Mouse (Mus musculus) heart, embryonic 16.5 days (tissue): ENCODE measurements around the gene Zbtb38. TPM values are rescaled to one million over a fixed set of nuclear protein-coding genes. Genes with fewer than 3 reads are reported as not detected.

Source experiments
- ATAC-seq: fragments of 200-750 bp; cut with Nextera tagmentation; replicated peaks from 2 replicates; pipeline ENCODE4 v1.8.0; 2017; ENCODE audit warnings: moderate number of reproducible peaks; ENCODE audit not compliant: insufficient read depth, low FRiP score; ENCODE audit errors: extremely low read depth
- H3K27ac ChIP-seq: fragments of 300-500 bp; sonication (generic); 2 replicates; pipeline ENCODE4 v1.5.1; 2014; ENCODE audit warnings: mild to moderate bottlenecking, low read length, control low read depth, moderate library complexity
- H3K27me3 ChIP-seq: fragments of 300-500 bp; sonication (generic); 2 replicates; pipeline ENCODE4 v1.6.1; 2014; ENCODE audit warnings: low read length, mixed read lengths; ENCODE audit not compliant: control insufficient read depth, insufficient read depth
- H3K36me3 ChIP-seq: fragments of 300-500 bp; sonication (generic); 2 replicates; pipeline ENCODE4 v1.6.1; 2014; ENCODE audit not compliant: control insufficient read depth, insufficient read depth
- H3K4me1 ChIP-seq: fragments of 300-500 bp; sonication (generic); 2 replicates; pipeline ENCODE4 v1.6.1; 2014; ENCODE audit warnings: low read length, mixed read lengths; ENCODE audit not compliant: control insufficient read depth, insufficient read depth
- H3K4me2 ChIP-seq: fragments of 300-500 bp; sonication (generic); 2 replicates; pipeline ENCODE4 v1.6.1; 2014; ENCODE audit warnings: low read depth, mild to moderate bottlenecking, control low read depth, low read length
- H3K4me3 ChIP-seq: fragments of 300-500 bp; sonication (generic); 2 replicates; pipeline ENCODE4 v1.5.1; 2014; ENCODE audit warnings: mild to moderate bottlenecking, control low read depth, low read length
- H3K9ac ChIP-seq: fragments of 300-500 bp; sonication (generic); 2 replicates; pipeline ENCODE4 v1.6.1; 2014; ENCODE audit warnings: low read length, control low read depth
- H3K9me3 ChIP-seq: fragments of 300-500 bp; sonication (generic); replicated peaks from 2 replicates; pipeline ENCODE4 v1.6.1; 2016; ENCODE audit warnings: low read length; ENCODE audit not compliant: control insufficient read depth
- WGBS: fragments of 180-500 bp; shearing (Covaris S2); extraction: QIAGEN DNeasy Blood & Tissue Kit; methylation state at CpG from one replicate; pipeline ENCODE4 v1.1.7; 2014; 5-methylcytosine and 5-hydroxymethylcytosine counted together
- polyA plus RNA-seq: library from polyadenylated mRNA; unstranded; fragments of >200 nt; fragmentation: Nextera tagmentation; extraction: Ambion mirVana; gene quantifications from 2 replicates; pipeline ENCODE4 v1.2.1, GENCODE M21; 2015

Zbtb38 gene
- polyA plus RNA-seq, 1 experiment from 2014 or later = 29.6 TPM

DNA sequence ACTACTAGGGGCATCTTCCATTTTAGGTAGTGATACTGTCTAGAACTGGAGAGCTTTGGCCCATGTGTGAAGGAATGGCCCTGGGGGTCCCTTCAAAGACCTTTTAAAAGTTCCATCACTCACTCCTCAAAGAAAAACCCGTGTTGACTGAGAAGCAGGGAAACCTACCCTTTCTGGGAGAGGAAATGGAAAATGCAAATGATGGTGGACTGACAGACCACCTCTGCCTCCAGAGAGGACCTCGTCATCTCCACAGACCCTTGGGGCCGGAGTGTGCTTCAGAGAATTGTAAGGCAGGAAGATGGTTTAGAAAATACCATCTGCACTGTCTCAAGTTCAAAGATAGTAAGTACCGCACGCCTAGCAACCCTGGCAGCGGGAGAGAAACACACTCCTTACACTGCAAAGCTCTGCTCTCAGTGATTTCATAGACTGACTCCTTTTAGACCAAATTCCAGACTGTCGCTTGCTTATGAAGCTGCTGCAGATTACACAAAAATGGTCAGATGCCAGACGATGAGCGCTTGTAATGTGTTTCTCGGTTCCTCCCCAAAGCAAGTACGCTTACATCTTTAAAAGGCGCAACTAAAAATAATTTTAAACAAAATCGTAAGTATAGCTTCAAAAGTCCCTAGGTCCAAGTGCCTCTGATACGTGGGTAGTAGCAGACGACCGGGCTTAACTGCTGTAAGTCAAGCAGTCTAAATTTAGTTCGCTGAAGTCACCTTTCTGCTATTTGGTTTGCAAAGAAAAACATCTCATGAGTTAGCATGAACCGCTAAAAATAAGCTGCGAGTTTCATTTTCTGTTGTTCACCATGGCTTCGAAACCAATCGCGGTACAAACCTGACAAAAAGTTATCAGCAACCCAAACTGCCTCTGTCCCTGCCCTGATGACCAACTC, 12.6 kb downstream of the Zbtb38 start:
- H3K36me3 ChIP-seq = no peaks in the 10 kb centered on the region
- ATAC-seq = peak; percentile 86
- 0 out of 2 replicates have a peak overlapping the region, but pooled peaks have one; percentile 3 for H3K4me3 ChIP-seq
- 0 out of 2 replicates have a peak, but pooled peaks cover 3% of the 10 kb centered on the region for H3K9me3 ChIP-seq
- peak overlapping the region; percentile 58 for H3K9ac ChIP-seq
- H3K27ac ChIP-seq = peak overlapping the region; percentile 96
- peaks cover 29% of the 10 kb centered on the region for H3K4me1 ChIP-seq
- 24% methylated on average over 22 of the region's 22 CpGs for WGBS
- no peaks in the 10 kb centered on the region for H3K27me3 ChIP-seq
- peak overlapping the region; percentile 44 for H3K4me2 ChIP-seq

- no peak overlapping the region for H3K4me3 ChIP-seq
- ATAC-seq = no peak
- H3K9me3 ChIP-seq = 0 out of 2 replicates have a peak, but pooled peaks cover under 1% of the 10 kb centered on the region
- H3K4me2 ChIP-seq = no peak overlapping the region
- H3K36me3 ChIP-seq = no peaks in the 10 kb centered on the region
- peaks cover 32% of the 10 kb centered on the region for H3K4me1 ChIP-seq
- 74% methylated on average over 13 of the region's 13 CpGs for WGBS
- H3K9ac ChIP-seq = no peak overlapping the region
- no peaks in the 10 kb centered on the region for H3K27me3 ChIP-seq
- peak overlapping the region; percentile 96 for H3K27ac ChIP-seq
Measured at GRCm38 (mm10) chr9:96738563-96739355, 13.9 kb downstream of the Zbtb38 start.

DNA sequence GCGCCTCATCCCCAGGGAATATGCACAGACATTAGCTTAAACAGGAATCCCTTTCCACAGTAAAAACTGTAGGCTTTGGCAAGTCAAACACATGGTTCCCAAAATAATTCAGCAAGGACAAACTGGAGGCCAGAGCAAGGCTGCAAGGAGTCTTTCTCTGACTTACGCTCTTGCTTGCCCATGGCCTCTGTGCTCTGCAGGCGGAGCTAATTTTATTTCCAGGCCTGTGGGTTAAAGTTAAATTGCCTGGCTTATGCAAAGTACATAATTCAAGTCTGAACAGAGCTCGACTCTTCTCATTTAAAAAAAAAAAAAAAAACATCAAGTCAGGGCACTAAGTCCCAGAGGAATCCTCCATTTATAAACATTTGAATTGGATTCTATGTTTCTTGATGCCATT, 16.7 kb downstream of the Zbtb38 start:
- no peak for ATAC-seq
- Histone ChIP-seq H3K4me2 (no peak overlapping the region), H3K27me3 (no peaks in the 10 kb centered on the region), H3K4me1 (peaks cover 39% of the 10 kb centered on the region), H3K9me3 (no peaks in the 10 kb centered on the region), H3K36me3 (no peaks in the 10 kb centered on the region), H3K4me3 (no peak overlapping the region), H3K9ac (peak overlapping the region; percentile 2; the same call in 1 of the 2 replicates), H3K27ac (peak overlapping the region; percentile 40)
- WGBS = 54% methylated on average over 4 of the region's 4 CpGs

GRCm38 (mm10) chr9:96733425-96733717, 19.3 kb downstream of the Zbtb38 start:
- Histone ChIP-seq H3K9me3 (no peaks in the 10 kb centered on the region), H3K4me3 (no peak overlapping the region; the same call in 1 of the 2 replicates), H3K36me3 (no peaks in the 10 kb centered on the region), H3K27ac (peak overlapping the region; percentile 66), H3K9ac (peak overlapping the region; percentile 66), H3K27me3 (no peaks in the 10 kb centered on the region), H3K4me2 (peak overlapping the region; percentile 60), H3K4me1 (peaks cover 35% of the 10 kb centered on the region)
- WGBS = 99% methylated on average over 4 of the region's 4 CpGs
- no peak for ATAC-seq

DNA sequence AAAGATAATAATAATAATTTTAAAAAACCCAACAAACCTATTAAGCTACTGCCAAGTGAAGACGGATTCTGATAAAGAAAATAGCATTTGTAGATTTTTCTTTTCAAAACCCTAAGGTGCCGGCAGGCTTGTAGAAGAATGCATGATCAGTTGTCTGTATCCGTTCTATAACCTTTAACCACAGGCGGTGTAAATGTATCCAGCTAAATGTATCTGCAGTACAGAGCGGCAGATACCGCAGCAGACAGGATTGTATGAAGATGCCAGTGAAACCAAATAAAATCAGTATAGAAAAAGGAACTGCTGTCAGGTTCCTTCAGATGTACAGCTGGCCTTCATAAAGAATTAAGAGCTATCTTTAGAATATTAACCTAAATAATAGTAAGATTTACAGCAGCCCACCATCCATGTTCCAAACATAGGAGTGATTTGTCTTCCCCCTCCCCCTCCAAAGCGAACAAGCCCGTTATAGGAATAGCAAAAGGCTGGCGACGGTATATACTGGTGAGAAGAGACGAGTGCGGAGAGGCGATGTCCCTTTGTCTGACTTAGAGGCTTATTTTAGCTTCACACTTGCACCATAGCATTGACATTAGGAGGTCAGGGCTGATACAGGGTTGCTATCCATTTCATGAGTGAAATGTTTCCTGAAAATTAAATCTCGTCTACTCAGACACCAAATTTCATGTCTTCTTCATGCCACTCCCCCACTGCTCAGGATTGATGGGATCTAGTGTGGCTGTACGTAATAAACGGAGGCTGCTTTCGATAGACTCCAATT, 19.8 kb downstream of the Zbtb38 start:
- peaks cover 40% of the 10 kb centered on the region for H3K4me1 ChIP-seq
- peak overlapping the region; percentile 66 for H3K27ac ChIP-seq
- H3K4me2 ChIP-seq = peak overlapping the region; percentile 60
- no peaks in the 10 kb centered on the region for H3K36me3 ChIP-seq
- peak overlapping the region; percentile 27 for H3K4me3 ChIP-seq
- peak overlapping the region; percentile 66 for H3K9ac ChIP-seq
- H3K27me3 ChIP-seq = no peaks in the 10 kb centered on the region
- WGBS = 44% methylated on average over 17 of the region's 17 CpGs
- H3K9me3 ChIP-seq = no peaks in the 10 kb centered on the region
- no peak for ATAC-seq

DNA sequence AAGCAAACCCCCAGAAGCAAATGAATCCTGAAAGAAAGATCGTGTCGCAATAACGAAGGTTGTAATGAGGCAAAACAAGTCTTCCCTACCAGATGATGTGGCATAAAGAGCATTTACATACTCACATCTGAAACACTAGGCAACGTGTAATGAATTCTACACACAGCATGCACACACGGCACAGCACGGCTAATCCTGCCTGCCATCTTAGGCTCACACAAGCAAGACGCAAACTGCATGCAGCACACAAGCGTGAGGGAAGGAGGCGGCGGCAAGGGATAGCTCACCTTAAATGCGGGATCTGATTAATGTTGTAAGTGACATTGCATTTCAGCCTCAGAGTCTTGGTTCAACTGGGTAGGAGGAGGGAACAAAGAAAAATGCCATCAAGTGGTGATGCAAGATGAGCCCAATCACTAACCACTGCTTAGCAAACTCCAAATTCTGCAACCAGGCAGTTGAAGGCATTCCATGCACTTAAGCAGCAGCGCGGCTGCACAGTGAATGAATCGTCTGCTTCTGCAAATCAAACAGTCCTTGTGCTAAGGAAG, 20.6 kb downstream of the Zbtb38 start:
- peaks cover 48% of the 10 kb centered on the region for H3K4me1 ChIP-seq
- H3K9ac ChIP-seq = peak overlapping the region; percentile 66
- ATAC-seq = no peak
- no peaks in the 10 kb centered on the region for H3K9me3 ChIP-seq
- no peaks in the 10 kb centered on the region for H3K36me3 ChIP-seq
- 47% methylated on average over 14 of the region's 14 CpGs for WGBS
- H3K4me3 ChIP-seq = peak overlapping the region; percentile 8
- peak overlapping the region; percentile 60 for H3K4me2 ChIP-seq
- H3K27ac ChIP-seq = peak overlapping the region; percentile 20
- no peaks in the 10 kb centered on the region for H3K27me3 ChIP-seq

DNA sequence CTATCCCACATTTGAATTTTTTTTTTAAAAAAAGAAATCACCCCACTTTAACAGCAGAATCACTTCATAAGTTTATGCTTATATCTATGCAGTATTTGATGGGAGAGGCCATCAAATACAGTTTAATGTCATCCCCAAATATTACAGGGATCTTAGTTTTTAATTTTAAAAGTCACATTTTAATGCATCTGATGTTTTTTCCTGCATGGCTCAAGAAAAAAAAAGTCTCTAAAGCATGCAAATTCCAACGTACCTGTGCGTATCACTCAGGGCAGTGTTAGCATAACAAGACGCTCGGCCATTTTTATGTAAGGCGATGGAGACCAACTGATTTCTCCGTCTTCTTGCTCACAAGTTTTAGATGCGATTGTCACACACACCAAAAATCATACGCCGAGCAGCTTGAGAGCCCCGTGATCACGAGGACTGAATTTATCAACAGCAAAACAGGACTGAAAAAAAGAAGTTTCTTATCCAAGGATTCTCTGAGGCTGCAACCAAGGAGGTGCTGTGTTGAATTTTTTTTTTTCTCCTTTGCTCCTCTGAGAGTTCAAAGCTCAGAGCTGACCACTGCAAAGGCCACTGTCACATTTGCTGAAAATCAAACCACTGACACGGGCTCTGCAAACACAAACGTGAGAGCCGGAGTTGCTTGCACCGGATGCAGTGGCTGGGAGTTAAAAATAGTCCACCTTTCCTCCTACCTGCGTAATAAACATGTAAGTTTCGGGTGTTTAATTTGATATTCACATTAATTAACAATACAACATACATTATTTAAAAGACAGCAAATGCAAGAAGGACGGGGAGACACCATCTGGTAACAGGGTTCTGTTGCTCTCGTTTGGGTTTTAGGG, 21.4 kb downstream of the Zbtb38 start:
- WGBS = 77% methylated on average over 19 of the region's 19 CpGs
- H3K4me3 ChIP-seq = no peak overlapping the region
- peaks cover 51% of the 10 kb centered on the region for H3K4me1 ChIP-seq
- no peaks in the 10 kb centered on the region for H3K36me3 ChIP-seq
- no peak overlapping the region for H3K27ac ChIP-seq
- no peaks in the 10 kb centered on the region for H3K27me3 ChIP-seq
- H3K9ac ChIP-seq = no peak overlapping the region
- H3K4me2 ChIP-seq = peak overlapping the region; percentile 60; the same call in 1 of the 2 replicates
- ATAC-seq = no peak
- no peaks in the 10 kb centered on the region for H3K9me3 ChIP-seq

- H3K4me3 ChIP-seq = no peak overlapping the region
- 69% methylated on average over 2 of the region's 2 CpGs for WGBS
- H3K4me2 ChIP-seq = no peak overlapping the region
- no peaks in the 10 kb centered on the region for H3K9me3 ChIP-seq
- H3K9ac ChIP-seq = 0 out of 2 replicates have a peak overlapping the region, but pooled peaks have one; percentile 16
- H3K27me3 ChIP-seq = no peaks in the 10 kb centered on the region
- peaks cover 46% of the 10 kb centered on the region for H3K4me1 ChIP-seq
- no peaks in the 10 kb centered on the region for H3K36me3 ChIP-seq
- no peak for ATAC-seq
- peak overlapping the region; percentile 52; the same call in 1 of the 2 replicates for H3K27ac ChIP-seq
Measured at GRCm38 (mm10) chr9:96730311-96730625, 22.4 kb downstream of the Zbtb38 start.
